Mouse (Mus musculus) cerebellum, adult 2 months (tissue): Measurements from ENCODE around the gene Ermap.

Source experiments
- CTCF ChIP-seq: fragments of 200-500 bp; IDR thresholded peaks from 2 replicates; pipeline ENCODE4 v1.5.1; 2011; ENCODE audit warnings: low read depth, mild to moderate bottlenecking, control low read depth, low read length, moderate library complexity, borderline replicate concordance; ENCODE audit not compliant: insufficient read depth
- POLR2A ChIP-seq: fragments of 200-500 bp; IDR thresholded peaks from 2 replicates; pipeline ENCODE4 v1.6.1; 2011; ENCODE audit warnings: low read length, control low read depth, borderline replicate concordance; ENCODE audit not compliant: insufficient read depth

- TF ChIP-seq CTCF = no peak
- TF ChIP-seq POLR2A = no peak
Observed at GRCm38 (mm10) chr4:119146816-119147215, 43.0 kb downstream of the Ermap start.
